Mouse (Mus musculus): Measurements from ENCODE around the gene Pmch. TPM values are rescaled to one million over a fixed set of nuclear protein-coding genes. Genes with fewer than 3 reads are reported as not detected.

The Pmch gene
- polyA plus RNA-seq (2014; fragmentation: Illumina TruSeq; extraction: RNeasy Lipid Tissue Mini Kit (QIAGEN cat#74804); ENCODE audit: low replicate concordance), result not detected

DNA sequence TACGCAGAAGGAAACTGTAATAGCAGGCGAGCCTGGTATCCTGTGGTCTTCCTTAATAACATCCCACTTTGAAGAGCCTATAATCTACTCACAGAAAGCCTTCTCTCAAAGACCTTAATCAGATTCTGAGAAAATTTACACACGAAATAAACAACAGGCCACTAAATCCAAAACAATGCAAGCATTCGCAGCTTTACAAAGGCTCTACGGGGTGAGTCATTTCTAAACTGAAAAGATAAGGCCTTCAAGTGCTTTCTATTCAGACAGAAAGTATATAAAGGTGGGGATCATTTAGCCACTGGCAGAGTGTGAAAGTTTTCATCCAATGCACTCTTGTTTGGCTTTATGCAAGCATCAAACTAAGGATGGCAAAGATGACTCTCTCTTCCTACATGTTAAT lies at the start of gene Pmch:
Gene Pmch (plus strand): TSS at position 301 of the 400 bp plus-strand sequence.

Other genes with a start within 250 kb of the Pmch start
- gene Igf1, start 232.8 kb upstream of the Pmch start, polyA plus RNA-seq (2014; fragmentation: Illumina TruSeq; extraction: RNeasy Lipid Tissue Mini Kit (QIAGEN cat#74804); ENCODE audit: low replicate concordance), result 13.5 TPM
- gene Parpbp, start 55.9 kb downstream of the Pmch start, polyA plus RNA-seq (2014; fragmentation: Illumina TruSeq; extraction: RNeasy Lipid Tissue Mini Kit (QIAGEN cat#74804); ENCODE audit: low replicate concordance), result 7.6 TPM
- 16.7 TPM for gene Nup37, start 55.9 kb downstream of the Pmch start, polyA plus RNA-seq (2014; fragmentation: Illumina TruSeq; extraction: RNeasy Lipid Tissue Mini Kit (QIAGEN cat#74804); ENCODE audit: low replicate concordance)
- 45.1 TPM for gene Washc3, start 110.0 kb downstream of the Pmch start, polyA plus RNA-seq (2014; fragmentation: Illumina TruSeq; extraction: RNeasy Lipid Tissue Mini Kit (QIAGEN cat#74804); ENCODE audit: low replicate concordance)

Data from small intestine, adult 10 weeks (tissue).